Mouse (Mus musculus) Patski (cell line): ENCODE measurements around the gene Armc2. TPM values are rescaled to one million over a fixed set of nuclear protein-coding genes. Genes with fewer than 3 reads are reported as not detected.

Experiments
- ATAC-seq: fragments of 100-300 bp; one replicate; pipeline ENCODE4 v1.8.0; 2021
- CTCF ChIA-PET: fragments of 350-600 bp; sonication (Branson Sonifier 250); formaldehyde crosslinking; loops from one replicate; lab custom pipeline; 2022; ENCODE audit warnings: inconsistent platforms; lab: Charles Lee
- POLR2A ChIA-PET: fragments of 350-600 bp; sonication (Branson Sonifier 250); formaldehyde crosslinking; loops from one replicate; lab custom pipeline; 2022; ENCODE audit warnings: antibody characterized with exemption, inconsistent platforms; lab: Charles Lee
- DNase-seq: peaks from one replicate; pipeline ENCODE4 v3.0.0-alpha.2; 2011; ENCODE audit warnings: low read depth, low spot score
- H3K27me3 ChIP-seq: fragments of 371-371 bp; one replicate; pipeline ENCODE4 v1.5.1; 2021
- CTCF ChIP-seq: fragments of 100-300 bp; IDR thresholded peaks from one replicate; pipeline ENCODE4 v1.5.1; 2021
- in situ Hi-C: fragments of 300-500 bp; cut with MboI; formaldehyde crosslinking; loops from 3 replicates; pipeline ENCODE4 v1.11.1; 2018; ENCODE audit warnings: low pct_unique_long_range_greater_than_20kb, mixed read lengths
- polyA plus RNA-seq: library from polyadenylated mRNA; unstranded; gene quantifications from one replicate; pipeline ENCODE4 v1.2.3, GENCODE M21; 2021

Gene Armc2
- polyA plus RNA-seq, 1 experiment from 2014 or later, result 1.6 TPM

- no peak for ATAC-seq
- POLR2A ChIA-PET, result no interaction called here
Observed at GRCm38 (mm10) chr10:42043307-42043706, 25.1 kb upstream of the Armc2 start.

GRCm38 (mm10) chr10:42042881-42043280 lies 24.6 kb upstream of the Armc2 start:
- DNase-seq, result no peak
- ChIA-PET CTCF (interaction anchor here (1.0 kb wide), 1 partner anchor 9 kb away, joined by 3 read pairs; no protein-coding TSS in a partner anchor), POLR2A (no interaction called here)
- H3K27me3 ChIP-seq, result no peaks in the 10 kb centered on the region
- in situ Hi-C loops, result no loop called here
- TF ChIP-seq CTCF, result no peak
- no peak for ATAC-seq

More at GRCm38 (mm10) chr10:42043307-42043706, 25.1 kb upstream of the Armc2 start:
- no peak for TF ChIP-seq CTCF
- H3K27me3 ChIP-seq, result no peaks in the 10 kb centered on the region
- DNase-seq, result no peak
- CTCF ChIA-PET, result interaction anchor here (1.0 kb wide), 1 partner anchor 9 kb away, joined by 3 read pairs; no protein-coding TSS in a partner anchor
- in situ Hi-C loops, result no loop called here

GRCm38 (mm10) chr10:42042087-42042486 lies 23.8 kb upstream of the Armc2 start:
- ATAC-seq (no peak), DNase-seq (no peak)
- in situ Hi-C loops, result no loop called here
- CTCF ChIA-PET, result no interaction called here
- POLR2A ChIA-PET, result interaction anchor here (0.6 kb wide), 1 partner anchor 493 kb away, joined by 4 read pairs; no protein-coding TSS in a partner anchor
- no peaks in the 10 kb centered on the region for H3K27me3 ChIP-seq
- no peak for TF ChIP-seq CTCF

- CTCF ChIA-PET, result interaction anchor here (1.0 to 1.5 kb wide), 2 partner anchors 12 to 17 kb away, joined by 3 to 4 read pairs; no protein-coding TSS in a partner anchor
- no peaks in the 10 kb centered on the region for H3K27me3 ChIP-seq
- in situ Hi-C loops, result no loop called here
- TF ChIP-seq CTCF, result no peak
- POLR2A ChIA-PET, result no interaction called here
- no peak for ATAC-seq
- DNase-seq, result no peak
Observed at GRCm38 (mm10) chr10:42038571-42038970, 20.3 kb upstream of the Armc2 start.

- DNase-seq (no peak), ATAC-seq (no peak)
- H3K27me3 ChIP-seq, result no peaks in the 10 kb centered on the region
- ChIA-PET POLR2A (no interaction called here), CTCF (interaction anchor here (1.1 kb wide), 1 partner anchor 22 kb away, joined by 3 read pairs; no protein-coding TSS in a partner anchor)
- TF ChIP-seq CTCF, result no peak
- in situ Hi-C loops, result no loop called here
Observed at GRCm38 (mm10) chr10:42037301-42037870, 19.1 kb upstream of the Armc2 start.

GRCm38 (mm10) chr10:42036846-42037245 lies 18.6 kb upstream of the Armc2 start:
- CTCF ChIA-PET, result interaction anchor here (1.1 kb wide), 1 partner anchor 21 kb away, joined by 3 read pairs; no protein-coding TSS in a partner anchor
- no peaks in the 10 kb centered on the region for H3K27me3 ChIP-seq
- in situ Hi-C loops, result no loop called here
- no peak for ATAC-seq
- DNase-seq, result no peak
- POLR2A ChIA-PET, result no interaction called here
- TF ChIP-seq CTCF, result no peak

- DNase-seq, result peak; percentile 46
- peak; percentile 42 for ATAC-seq
- CTCF ChIA-PET, result interaction anchor here (0.9 to 1.6 kb wide), 3 partner anchors 10 to 262 kb away, joined by 3 read pairs; no protein-coding TSS in a partner anchor
- no peaks in the 10 kb centered on the region for H3K27me3 ChIP-seq
- in situ Hi-C loops, result no loop called here
- no peak for TF ChIP-seq CTCF
- POLR2A ChIA-PET, result interaction anchor here (0.9 kb wide), 1 partner anchor 33 kb away, joined by 3 read pairs; no protein-coding TSS in a partner anchor
Observed at GRCm38 (mm10) chr10:42033571-42033970, 15.3 kb upstream of the Armc2 start.

- DNase-seq (no peak), ATAC-seq (no peak)
- no peaks in the 10 kb centered on the region for H3K27me3 ChIP-seq
- ChIA-PET CTCF (interaction anchor here (1.2 to 1.7 kb wide), 3 partner anchors 10 to 260 kb away, joined by 3 to 4 read pairs (median 3); no protein-coding TSS in a partner anchor), POLR2A (interaction anchor here (0.6 kb wide), 1 partner anchor 15 kb away, joined by 3 read pairs; no protein-coding TSS in a partner anchor)
- in situ Hi-C loops, result no loop called here
- TF ChIP-seq CTCF, result peak; percentile 59
Observed at GRCm38 (mm10) chr10:42031021-42031420, 12.8 kb upstream of the Armc2 start.

- no peaks in the 10 kb centered on the region for H3K27me3 ChIP-seq
- ATAC-seq, result no peak
- ChIA-PET CTCF (interaction anchor here (1.5 kb wide), 1 partner anchor 261 kb away, joined by 3 read pairs; no protein-coding TSS in a partner anchor), POLR2A (interaction anchor here (0.7 kb wide), 1 partner anchor 51 kb away, joined by 3 read pairs; no protein-coding TSS in a partner anchor)
- in situ Hi-C loops, result no loop called here
- no peak for DNase-seq
- TF ChIP-seq CTCF, result no peak
Observed at GRCm38 (mm10) chr10:42029502-42029901, 11.3 kb upstream of the Armc2 start.

GRCm38 (mm10) chr10:42027337-42027736 lies 9.1 kb upstream of the Armc2 start:
- no peak for TF ChIP-seq CTCF
- ChIA-PET CTCF (interaction anchor here (0.7 to 1.1 kb wide), 2 partner anchors 11 to 13 kb away, joined by 3 read pairs; no protein-coding TSS in a partner anchor), POLR2A (no interaction called here)
- no peaks in the 10 kb centered on the region for H3K27me3 ChIP-seq
- DNase-seq, result no peak
- in situ Hi-C loops, result no loop called here
- no peak for ATAC-seq

- no peak for DNase-seq
- ChIA-PET POLR2A (no interaction called here), CTCF (interaction anchor here (0.8 kb wide), 1 partner anchor 266 kb away, joined by 4 read pairs; no protein-coding TSS in a partner anchor)
- in situ Hi-C loops, result no loop called here
- H3K27me3 ChIP-seq, result no peaks in the 10 kb centered on the region
- no peak for ATAC-seq
- TF ChIP-seq CTCF, result no peak
Observed at GRCm38 (mm10) chr10:42024406-42024805, 6.2 kb upstream of the Armc2 start.
